Mouse (Mus musculus): ENCODE results near the gene Nsg1. TPM values are rescaled to one million over a fixed set of nuclear protein-coding genes. Genes with fewer than 3 reads are reported as not detected.

Gene Nsg1
- polyA plus RNA-seq, 1 experiment = 6.8 TPM

GRCm38 (mm10) chr5:38157481-38158020, 2.2 kb downstream of the Nsg1 start:
- WGBS = 74% methylated on average over 9 of the region's 9 CpGs
- no peak overlapping the region for H3K27ac ChIP-seq (ENCODE audit: control insufficient read depth, insufficient read depth, low read depth, low read length, poor library complexity)
- no peak for TF ChIP-seq CTCF (IDR thresholded peaks at IDR 0.05; ENCODE audit: control insufficient read depth, insufficient read depth, low read length)
- no peak for TF ChIP-seq POLR2A (IDR thresholded peaks at IDR 0.05; ENCODE audit: borderline replicate concordance, control insufficient read depth, low read depth, low read length)
- no peaks in the 10 kb centered on the region for H3K4me1 ChIP-seq (ENCODE audit: control insufficient read depth, insufficient read depth, low read length)
- H3K4me3 ChIP-seq (replicated peaks; ENCODE audit: control insufficient read depth, low read depth, low read length) = no peak overlapping the region

GRCm38 (mm10) chr5:38153636-38154035, 6.1 kb downstream of the Nsg1 start:
- WGBS = 79% methylated on average over 5 of the region's 5 CpGs
- H3K4me3 ChIP-seq (replicated peaks; ENCODE audit: control insufficient read depth, low read depth, low read length) = no peak overlapping the region
- no peak for TF ChIP-seq POLR2A (IDR thresholded peaks at IDR 0.05; ENCODE audit: borderline replicate concordance, control insufficient read depth, low read depth, low read length)
- TF ChIP-seq CTCF (IDR thresholded peaks at IDR 0.05; ENCODE audit: control insufficient read depth, insufficient read depth, low read length) = no peak
- H3K4me1 ChIP-seq (ENCODE audit: control insufficient read depth, insufficient read depth, low read length) = no peaks in the 10 kb centered on the region
- no peak overlapping the region for H3K27ac ChIP-seq (ENCODE audit: control insufficient read depth, insufficient read depth, low read depth, low read length, poor library complexity)

GRCm38 (mm10) chr5:38152201-38153108, 7.3 kb downstream of the Nsg1 start:
- TF ChIP-seq POLR2A (IDR thresholded peaks at IDR 0.05; ENCODE audit: borderline replicate concordance, control insufficient read depth, low read depth, low read length) (no peak), CTCF (IDR thresholded peaks at IDR 0.05; ENCODE audit: control insufficient read depth, insufficient read depth, low read length) (no peak)
- 79% methylated on average over 10 of the region's 10 CpGs for WGBS
- Histone ChIP-seq H3K4me1 (ENCODE audit: control insufficient read depth, insufficient read depth, low read length) (no peaks in the 10 kb centered on the region), H3K4me3 (replicated peaks; ENCODE audit: control insufficient read depth, low read depth, low read length) (no peak overlapping the region), H3K27ac (ENCODE audit: control insufficient read depth, insufficient read depth, low read depth, low read length, poor library complexity) (no peak overlapping the region)

GRCm38 (mm10) chr5:38151264-38151663, 8.4 kb downstream of the Nsg1 start:
- Histone ChIP-seq H3K4me3 (replicated peaks; ENCODE audit: control insufficient read depth, low read depth, low read length) (no peak overlapping the region), H3K27ac (ENCODE audit: control insufficient read depth, insufficient read depth, low read depth, low read length, poor library complexity) (no peak overlapping the region), H3K4me1 (ENCODE audit: control insufficient read depth, insufficient read depth, low read length) (no peaks in the 10 kb centered on the region)
- TF ChIP-seq POLR2A (IDR thresholded peaks at IDR 0.05; ENCODE audit: borderline replicate concordance, control insufficient read depth, low read depth, low read length) (no peak), CTCF (IDR thresholded peaks at IDR 0.05; ENCODE audit: control insufficient read depth, insufficient read depth, low read length) (no peak)
- 73% methylated on average over 3 of the region's 3 CpGs for WGBS

- 83% methylated on average over 6 of the region's 6 CpGs for WGBS
- no peak overlapping the region for H3K27ac ChIP-seq (ENCODE audit: control insufficient read depth, insufficient read depth, low read depth, low read length, poor library complexity)
- no peak for TF ChIP-seq POLR2A (IDR thresholded peaks at IDR 0.05; ENCODE audit: borderline replicate concordance, control insufficient read depth, low read depth, low read length)
- no peak for TF ChIP-seq CTCF (IDR thresholded peaks at IDR 0.05; ENCODE audit: control insufficient read depth, insufficient read depth, low read length)
Observed at GRCm38 (mm10) chr5:38146524-38146923, 13.2 kb downstream of the Nsg1 start.

GRCm38 (mm10) chr5:38140893-38141292, 18.8 kb downstream of the Nsg1 start:
- H3K27ac ChIP-seq (ENCODE audit: control insufficient read depth, insufficient read depth, low read depth, low read length, poor library complexity) = no peak overlapping the region
- no peak for TF ChIP-seq POLR2A (IDR thresholded peaks at IDR 0.05; ENCODE audit: borderline replicate concordance, control insufficient read depth, low read depth, low read length)
- no peak for TF ChIP-seq CTCF (IDR thresholded peaks at IDR 0.05; ENCODE audit: control insufficient read depth, insufficient read depth, low read length)
- 87% methylated on average over 6 of the region's 6 CpGs for WGBS
- H3K4me3 ChIP-seq (replicated peaks; ENCODE audit: control insufficient read depth, low read depth, low read length) = no peak overlapping the region
- no peaks in the 10 kb centered on the region for H3K4me1 ChIP-seq (ENCODE audit: control insufficient read depth, insufficient read depth, low read length)

More at GRCm38 (mm10) chr5:38146524-38146923, 13.2 kb downstream of the Nsg1 start:
- Histone ChIP-seq H3K4me1 (ENCODE audit: control insufficient read depth, insufficient read depth, low read length) (no peaks in the 10 kb centered on the region), H3K4me3 (replicated peaks; ENCODE audit: control insufficient read depth, low read depth, low read length) (no peak overlapping the region)

GRCm38 (mm10) chr5:38137163-38137562, 22.5 kb downstream of the Nsg1 start:
- 81% methylated on average over 9 of the region's 9 CpGs for WGBS
- Histone ChIP-seq H3K27ac (ENCODE audit: control insufficient read depth, insufficient read depth, low read depth, low read length, poor library complexity) (no peak overlapping the region), H3K4me3 (replicated peaks; ENCODE audit: control insufficient read depth, low read depth, low read length) (no peak overlapping the region), H3K4me1 (ENCODE audit: control insufficient read depth, insufficient read depth, low read length) (no peaks in the 10 kb centered on the region)
- TF ChIP-seq POLR2A (IDR thresholded peaks at IDR 0.05; ENCODE audit: borderline replicate concordance, control insufficient read depth, low read depth, low read length) (no peak), CTCF (IDR thresholded peaks at IDR 0.05; ENCODE audit: control insufficient read depth, insufficient read depth, low read length) (no peak)

GRCm38 (mm10) chr5:38136247-38136646, 23.5 kb downstream of the Nsg1 start:
- TF ChIP-seq POLR2A (IDR thresholded peaks at IDR 0.05; ENCODE audit: borderline replicate concordance, control insufficient read depth, low read depth, low read length) (no peak), CTCF (IDR thresholded peaks at IDR 0.05; ENCODE audit: control insufficient read depth, insufficient read depth, low read length) (no peak)
- Histone ChIP-seq H3K4me1 (ENCODE audit: control insufficient read depth, insufficient read depth, low read length) (no peaks in the 10 kb centered on the region), H3K4me3 (replicated peaks; ENCODE audit: control insufficient read depth, low read depth, low read length) (no peak overlapping the region), H3K27ac (ENCODE audit: control insufficient read depth, insufficient read depth, low read depth, low read length, poor library complexity) (no peak overlapping the region)
- 86% methylated on average over 9 of the region's 9 CpGs for WGBS
